Mouse (Mus musculus): ENCODE results near the gene Acrbp.

Gene Acrbp

GRCm38 (mm10) chr6:125104223-125104622 is 54.7 kb downstream of the Acrbp start:
- no peak for DNase-seq

GRCm38 (mm10) chr6:125107705-125108104 is 58.2 kb downstream of the Acrbp start:
- DNase-seq: peak in 1 of 2 experiments; percentile 50

GRCm38 (mm10) chr6:125109371-125109770 is 59.9 kb downstream of the Acrbp start:
- DNase-seq: no peak

GRCm38 (mm10) chr6:125110927-125111326 is 61.4 kb downstream of the Acrbp start:
- peak; percentile 73 to 84 for DNase-seq

GRCm38 (mm10) chr6:125112553-125112952 is 63.1 kb downstream of the Acrbp start:
- no peak for DNase-seq
